Mouse (Mus musculus): ENCODE results near the gene Btbd19. TPM values are rescaled to one million over a fixed set of nuclear protein-coding genes. Genes with fewer than 3 reads are reported as not detected.

The Btbd19 gene
- polyA plus RNA-seq, 1 experiment from 2014 or later = 7.6 TPM

DNA sequence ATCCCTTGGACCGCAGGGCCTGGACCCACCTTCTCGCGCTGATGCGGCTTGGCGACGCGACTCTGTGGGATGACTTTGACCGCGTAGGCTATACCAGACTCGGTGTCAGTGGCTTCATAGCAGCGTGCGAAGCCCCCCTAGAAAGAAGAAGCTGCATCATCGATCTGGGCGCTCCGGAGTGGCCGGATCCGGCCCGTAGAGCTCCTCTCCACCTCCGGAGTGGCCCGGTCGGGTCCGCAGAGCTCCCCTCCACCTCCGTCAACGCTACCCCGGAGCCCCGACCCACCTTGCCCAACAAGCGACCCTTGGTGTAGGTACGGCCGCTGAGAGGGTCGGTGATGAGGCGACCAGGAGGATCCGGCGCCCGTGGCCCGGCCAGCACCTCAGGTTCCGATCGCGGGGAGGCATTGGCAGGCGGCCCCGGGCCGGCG lies 7.9 kb upstream of the Btbd19 start:
- under 1% methylated on average over 42 of the region's 42 CpGs for WGBS
- Histone ChIP-seq H3K9me3 (no peaks in the 10 kb centered on the region), H3K9ac (peak overlapping the region; percentile 85), H3K4me1 (replicated peaks) (peaks cover 20% of the 10 kb centered on the region), H3K4me3 (replicated peaks) (peak overlapping the region; percentile 81), H3K36me3 (peaks cover 9% of the 10 kb centered on the region; the same call in 1 of the 2 replicates), H3K27me3 (replicated peaks) (peaks cover 10% of the 10 kb centered on the region; the same call in 1 of the 2 replicates), H3K27ac (peak overlapping the region; percentile 27; the same call in 1 of the 2 replicates), H3K4me2 (replicated peaks) (peak overlapping the region; percentile 96)
- ATAC-seq = peak; percentile 9; the same call in 1 of the 2 replicates

DNA sequence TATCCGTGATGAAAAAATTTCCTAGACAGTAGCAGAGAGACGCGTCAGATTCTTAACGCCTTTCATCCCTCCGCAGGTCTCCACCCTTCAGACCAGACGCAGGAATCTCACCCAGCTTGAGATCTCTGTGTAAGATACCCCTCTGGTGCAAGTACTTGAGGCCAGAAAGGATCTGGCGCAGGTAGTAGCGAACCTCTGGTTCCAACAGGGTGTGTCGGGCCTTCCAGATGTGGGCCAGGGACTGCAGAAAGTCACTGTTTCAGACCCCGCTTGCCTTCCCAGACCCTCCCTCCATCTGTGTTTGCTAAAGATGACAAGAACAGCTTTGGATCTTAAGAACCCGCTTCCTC lies 7.2 kb upstream of the Btbd19 start:
- H3K9ac ChIP-seq = peak overlapping the region; percentile 85; the same call in 1 of the 2 replicates
- 28% methylated on average over 11 of the region's 11 CpGs for WGBS

GRCm38 (mm10) chr4:117131890-117132793 lies 6.6 kb upstream of the Btbd19 start:
- Histone ChIP-seq H3K4me1 (replicated peaks) (peaks cover 20% of the 10 kb centered on the region), H3K4me2 (replicated peaks) (peak overlapping the region; percentile 96), H3K4me3 (replicated peaks) (peak overlapping the region; percentile 81), H3K9ac (0 out of 2 replicates have a peak overlapping the region, but pooled peaks have one; percentile 85), H3K9me3 (no peaks in the 10 kb centered on the region), H3K27me3 (replicated peaks) (peaks cover 10% of the 10 kb centered on the region; the same call in 1 of the 2 replicates), H3K27ac (no peak overlapping the region), H3K36me3 (peaks cover 9% of the 10 kb centered on the region; the same call in 1 of the 2 replicates)
- ATAC-seq = no peak
- WGBS = 56% methylated on average over 7 of the region's 7 CpGs

More for the DNA sequence above, 7.2 kb upstream of the Btbd19 start:
- Histone ChIP-seq H3K4me3 (replicated peaks) (peak overlapping the region; percentile 81), H3K27me3 (replicated peaks) (peaks cover 10% of the 10 kb centered on the region; the same call in 1 of the 2 replicates), H3K9me3 (no peaks in the 10 kb centered on the region), H3K4me1 (replicated peaks) (peaks cover 20% of the 10 kb centered on the region), H3K36me3 (peaks cover 9% of the 10 kb centered on the region; the same call in 1 of the 2 replicates), H3K4me2 (replicated peaks) (peak overlapping the region; percentile 96), H3K27ac (no peak overlapping the region)
- ATAC-seq = no peak

DNA sequence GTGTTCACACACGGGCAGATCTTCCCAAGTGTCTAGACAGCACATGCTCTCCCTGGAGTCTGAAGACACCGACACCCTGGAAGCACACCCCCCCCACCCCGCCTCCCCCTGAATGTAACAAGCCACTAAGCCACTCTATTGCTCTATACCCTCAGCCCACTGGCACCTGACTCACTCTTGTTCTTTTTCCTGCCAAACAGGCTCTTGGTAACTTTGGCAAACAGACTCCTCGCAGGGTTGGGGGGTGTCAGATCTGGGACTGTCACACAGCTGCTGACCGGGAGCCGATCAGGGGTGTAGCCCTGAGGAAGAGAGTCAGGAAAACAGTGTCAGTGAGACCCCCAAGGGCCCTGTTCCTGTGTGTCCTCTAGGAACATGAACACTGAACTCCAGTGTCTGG lies 5.7 kb upstream of the Btbd19 start:
- H3K27me3 ChIP-seq (replicated peaks) = peaks cover 10% of the 10 kb centered on the region; the same call in 1 of the 2 replicates
- no peak for ATAC-seq
- no peak overlapping the region for H3K4me3 ChIP-seq (replicated peaks)
- peaks cover 9% of the 10 kb centered on the region; the same call in 1 of the 2 replicates for H3K36me3 ChIP-seq
- 80% methylated on average over 6 of the region's 6 CpGs for WGBS
- H3K4me2 ChIP-seq (replicated peaks) = no peak overlapping the region
- H3K9ac ChIP-seq = no peak overlapping the region
- H3K9me3 ChIP-seq = no peaks in the 10 kb centered on the region
- H3K27ac ChIP-seq = no peak overlapping the region
- H3K4me1 ChIP-seq (replicated peaks) = peaks cover 25% of the 10 kb centered on the region

DNA sequence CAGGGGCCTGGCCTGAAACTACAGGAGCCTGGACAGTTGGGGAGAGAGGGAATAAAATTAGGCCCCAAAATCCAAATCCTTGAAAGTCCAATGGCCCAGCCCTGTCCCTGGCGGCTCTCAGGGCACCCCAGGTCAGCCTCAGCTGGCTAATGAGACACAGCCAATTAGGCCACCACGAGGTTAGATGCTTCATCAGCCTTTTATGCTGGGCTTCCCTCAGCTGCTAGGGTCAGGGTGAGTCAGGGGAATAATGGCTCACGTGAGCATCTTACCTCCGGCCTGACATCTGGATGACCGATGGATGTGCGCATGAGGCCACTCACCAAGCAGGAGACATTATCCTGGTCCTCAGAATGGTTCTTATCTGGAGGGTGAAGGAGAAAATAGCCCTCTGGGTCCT lies 5.3 kb upstream of the Btbd19 start:
- peaks cover 10% of the 10 kb centered on the region; the same call in 1 of the 2 replicates for H3K27me3 ChIP-seq (replicated peaks)
- WGBS = 80% methylated on average over 6 of the region's 6 CpGs
- no peak overlapping the region for H3K9ac ChIP-seq
- H3K4me1 ChIP-seq (replicated peaks) = peaks cover 29% of the 10 kb centered on the region
- H3K4me3 ChIP-seq (replicated peaks) = no peak overlapping the region
- peaks cover 9% of the 10 kb centered on the region; the same call in 1 of the 2 replicates for H3K36me3 ChIP-seq
- no peak overlapping the region for H3K27ac ChIP-seq
- no peak overlapping the region for H3K4me2 ChIP-seq (replicated peaks)
- no peaks in the 10 kb centered on the region for H3K9me3 ChIP-seq
- ATAC-seq = no peak

- peaks cover 9% of the 10 kb centered on the region; the same call in 1 of the 2 replicates for H3K36me3 ChIP-seq
- no peak for ATAC-seq
- WGBS = 88% methylated on average over 33 of the region's 33 CpGs
These were observed 2.6 kb upstream of the Btbd19 start for GRCm38 (mm10) chr4:117127991-117128686.

DNA sequence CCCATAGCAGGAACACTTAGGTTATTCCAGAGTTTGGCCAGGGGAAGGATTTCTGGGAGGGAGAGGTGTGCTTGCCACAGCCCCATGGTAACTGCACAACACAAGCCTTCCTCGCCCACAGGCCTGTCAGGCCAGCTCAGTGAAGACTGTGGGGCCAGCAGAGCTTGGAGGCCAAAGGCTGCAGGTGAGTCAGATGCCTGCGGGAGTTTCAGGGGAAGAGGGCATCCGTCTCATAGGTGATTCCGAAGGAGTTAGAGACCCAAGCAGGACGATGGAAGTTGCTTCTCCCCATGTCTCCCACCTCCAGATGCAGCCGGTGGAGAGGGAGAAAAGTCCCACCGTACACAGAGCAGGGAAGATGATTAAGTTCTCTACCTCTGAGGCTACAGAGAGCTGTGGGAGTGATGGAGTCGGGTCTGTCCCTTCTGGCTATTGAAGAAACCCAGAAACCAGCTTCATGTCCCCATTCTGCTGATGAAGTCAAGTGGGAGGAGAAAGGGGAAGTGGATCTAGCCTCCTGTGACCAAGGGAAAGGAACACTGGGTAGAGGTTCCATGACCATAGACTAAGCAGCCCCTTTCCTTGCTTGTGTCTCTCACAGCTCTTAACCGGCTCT lies 1.3 kb upstream of the Btbd19 start, which contains the start of gene Tctex1d4:
Gene Tctex1d4 (plus strand): TSS at position 120 of the 616 bp plus-strand sequence.
- H3K9me3 ChIP-seq = no peaks in the 10 kb centered on the region
- no peak within 1 kb of the TSS for H3K4me3 ChIP-seq (replicated peaks)
- 83% methylated on average over 9 of the region's 9 CpGs for WGBS
- H3K36me3 ChIP-seq = peaks cover 9% of the 10 kb centered on the region; the same call in 1 of the 2 replicates
- peaks cover 28% of the 10 kb centered on the region for H3K4me1 ChIP-seq (replicated peaks)
- peak within 1 kb of the TSS; percentile 44; the same call in 1 of the 2 replicates for H3K4me2 ChIP-seq (replicated peaks)
- H3K9ac ChIP-seq = peak within 1 kb of the TSS; percentile 46; the same call in 1 of the 2 replicates
- H3K27ac ChIP-seq = peak within 1 kb of the TSS; percentile 89
- no peak for ATAC-seq
- H3K27me3 ChIP-seq (replicated peaks) = peaks cover 1% of the 10 kb centered on the region; the same call in 1 of the 2 replicates

More at GRCm38 (mm10) chr4:117127991-117128686, 2.6 kb upstream of the Btbd19 start:
- no peak overlapping the region for H3K4me2 ChIP-seq (replicated peaks)
- H3K27ac ChIP-seq = no peak overlapping the region
- H3K9me3 ChIP-seq = no peaks in the 10 kb centered on the region
- H3K9ac ChIP-seq = no peak overlapping the region
- peaks cover 10% of the 10 kb centered on the region; the same call in 1 of the 2 replicates for H3K27me3 ChIP-seq (replicated peaks)
- H3K4me1 ChIP-seq (replicated peaks) = peaks cover 34% of the 10 kb centered on the region
- H3K4me3 ChIP-seq (replicated peaks) = no peak overlapping the region

DNA sequence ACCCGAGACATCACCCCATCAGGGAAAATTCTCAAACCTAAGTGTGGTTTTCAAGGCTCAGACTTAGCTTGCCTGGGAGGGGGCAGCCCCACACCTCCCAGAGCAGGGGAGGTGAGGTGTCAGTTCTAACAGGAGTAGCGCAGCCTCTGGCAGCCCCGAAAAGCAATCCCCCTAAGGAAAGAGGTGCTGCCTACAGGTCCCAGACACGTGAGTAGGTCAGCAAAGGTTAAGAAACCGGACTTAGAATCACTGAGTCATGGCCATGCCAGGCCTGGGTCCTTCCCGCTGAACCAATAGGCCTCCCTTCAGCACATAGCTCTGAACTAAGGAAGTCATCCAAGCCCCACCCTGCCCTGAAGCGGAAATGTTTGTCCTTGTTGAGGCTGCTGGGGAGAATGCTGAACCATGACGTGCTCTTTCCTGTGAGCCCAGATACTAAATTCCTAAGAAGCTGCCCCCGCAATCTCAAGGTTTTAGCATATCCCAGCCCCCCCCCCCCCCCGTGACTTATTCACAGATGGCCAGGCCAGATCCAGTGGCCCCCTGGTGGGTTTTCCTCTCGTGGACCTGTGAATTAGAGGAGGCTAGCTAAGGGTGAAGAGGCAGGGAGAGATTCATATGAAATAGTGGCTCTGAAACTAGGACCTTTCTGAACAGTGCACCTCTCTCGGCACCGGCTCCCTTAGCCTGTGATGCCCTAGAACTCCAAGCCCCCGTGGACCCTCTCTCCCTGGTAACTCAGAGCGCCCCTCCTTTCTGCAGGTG lies 567 bp upstream of the Btbd19 start:
- peaks cover 30% of the 10 kb centered on the region for H3K4me1 ChIP-seq (replicated peaks)
- peaks cover 9% of the 10 kb centered on the region; the same call in 1 of the 2 replicates for H3K36me3 ChIP-seq
- 42% methylated on average over 15 of the region's 15 CpGs for WGBS
- H3K4me2 ChIP-seq (replicated peaks) = peak overlapping the region; percentile 44; the same call in 1 of the 2 replicates
- H3K4me3 ChIP-seq (replicated peaks) = no peak overlapping the region
- H3K27ac ChIP-seq = peak overlapping the region; percentile 89
- H3K9ac ChIP-seq = peak overlapping the region; percentile 46; the same call in 1 of the 2 replicates
- H3K9me3 ChIP-seq = no peaks in the 10 kb centered on the region
- peak; percentile 77 for ATAC-seq
- H3K27me3 ChIP-seq (replicated peaks) = no peaks in the 10 kb centered on the region

DNA sequence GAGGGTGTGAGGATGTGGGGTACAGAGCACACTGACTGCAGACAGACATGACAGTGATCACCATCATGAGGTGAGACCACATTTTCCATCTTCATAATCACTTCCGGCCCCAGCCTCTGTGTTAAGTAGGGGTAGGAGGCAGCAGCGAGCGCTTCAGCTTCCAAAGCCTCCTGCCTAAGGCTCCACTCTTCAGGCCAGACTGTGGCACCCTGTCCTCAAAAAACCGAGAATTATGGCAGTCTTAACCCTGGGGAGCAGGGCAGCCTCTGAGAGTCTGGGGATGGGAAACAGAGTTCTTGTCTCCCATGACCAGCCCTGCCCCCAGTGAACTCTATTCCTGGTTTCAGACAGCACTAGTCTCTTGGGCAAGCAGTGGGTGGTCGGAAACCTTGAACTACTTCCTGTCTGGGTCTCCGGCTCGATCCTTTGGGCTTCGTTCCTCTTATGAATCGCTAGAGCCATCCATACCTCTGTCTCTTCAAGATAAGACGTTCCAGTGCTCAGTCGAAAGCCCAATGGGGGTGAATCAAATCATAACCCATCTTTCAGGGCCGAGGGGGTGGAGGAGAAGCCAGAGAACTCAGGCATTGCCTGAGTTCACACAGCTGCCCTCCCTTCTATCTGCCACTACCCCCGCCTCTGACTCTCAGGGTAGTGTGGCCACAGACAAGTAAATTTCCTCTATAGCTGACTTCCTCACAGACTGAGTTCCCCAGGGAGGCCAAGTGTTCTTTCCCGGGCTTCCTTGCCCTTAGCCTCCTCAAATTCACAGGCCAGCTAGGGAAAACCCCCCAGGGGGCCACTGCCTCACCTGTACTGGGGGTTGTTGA lies 792 bp downstream of the Btbd19 start:
- Histone ChIP-seq H3K36me3 (peaks cover 6% of the 10 kb centered on the region; the same call in 1 of the 2 replicates), H3K27ac (peak overlapping the region; percentile 89), H3K4me3 (replicated peaks) (no peak overlapping the region), H3K9ac (peak overlapping the region; percentile 46), H3K4me2 (replicated peaks) (peak overlapping the region; percentile 44), H3K9me3 (no peaks in the 10 kb centered on the region), H3K4me1 (replicated peaks) (peaks cover 32% of the 10 kb centered on the region), H3K27me3 (replicated peaks) (no peaks in the 10 kb centered on the region)
- ATAC-seq = no peak
- WGBS = 52% methylated on average over 14 of the region's 14 CpGs

DNA sequence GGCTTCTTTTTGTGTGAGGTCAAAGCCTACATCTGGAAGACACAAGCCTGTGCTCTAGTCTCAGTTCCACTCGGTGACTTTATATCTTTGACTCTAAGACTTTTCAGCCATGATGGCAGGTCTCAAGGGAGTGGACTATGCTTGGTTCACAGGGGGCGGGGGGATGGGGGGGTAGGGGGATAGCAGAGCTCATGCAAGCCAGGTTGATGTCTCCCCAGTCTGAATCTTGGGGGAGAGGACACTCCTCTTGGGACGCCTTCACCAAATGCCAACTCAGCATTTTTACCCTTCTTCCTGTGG lies 1.4 kb downstream of the Btbd19 start:
- no peak overlapping the region for H3K4me3 ChIP-seq (replicated peaks)
- 85% methylated on average over 3 of the region's 3 CpGs for WGBS
- 0 out of 2 replicates have a peak overlapping the region, but pooled peaks have one; percentile 44 for H3K4me2 ChIP-seq (replicated peaks)
- no peaks in the 10 kb centered on the region for H3K27me3 ChIP-seq (replicated peaks)
- peaks cover 32% of the 10 kb centered on the region for H3K4me1 ChIP-seq (replicated peaks)
- ATAC-seq = no peak
- H3K27ac ChIP-seq = peak overlapping the region; percentile 89; the same call in 1 of the 2 replicates
- H3K36me3 ChIP-seq = peaks cover 5% of the 10 kb centered on the region; the same call in 1 of the 2 replicates
- no peaks in the 10 kb centered on the region for H3K9me3 ChIP-seq
- H3K9ac ChIP-seq = no peak overlapping the region
